Mouse (Mus musculus) cerebellum, adult 18-20 months (tissue): ENCODE data around the gene Tsku.

Source experiments
- DNase-seq, 2 experiments: peaks; one replicate each; pipeline ENCODE4 v3.0.0; 2021

Gene Tsku

GRCm38 (mm10) chr7:98358016-98358415 is 3.1 kb downstream of the Tsku start:
- DNase-seq, result no peak

GRCm38 (mm10) chr7:98357324-98357723 is 3.8 kb downstream of the Tsku start:
- no peak for DNase-seq

GRCm38 (mm10) chr7:98354921-98355310 is 6.2 kb downstream of the Tsku start:
- no peak for DNase-seq

- DNase-seq, result no peak
These were observed 6.8 kb downstream of the Tsku start for GRCm38 (mm10) chr7:98354160-98354920.

- DNase-seq, result no peak
These were observed 7.5 kb downstream of the Tsku start for GRCm38 (mm10) chr7:98353616-98354015.

- no peak for DNase-seq
These were observed 9.6 kb downstream of the Tsku start for GRCm38 (mm10) chr7:98351523-98351922.

GRCm38 (mm10) chr7:98349821-98350220 is 11.3 kb downstream of the Tsku start:
- no peak for DNase-seq

- DNase-seq, result peak; percentile 82 to 90
These were observed 12.0 kb downstream of the Tsku start for GRCm38 (mm10) chr7:98349096-98349495.

- DNase-seq, result peak; percentile 62 to 65
These were observed 13.1 kb downstream of the Tsku start for GRCm38 (mm10) chr7:98348043-98348442.

GRCm38 (mm10) chr7:98347471-98347870 is 13.7 kb downstream of the Tsku start:
- no peak for DNase-seq

- no peak for DNase-seq
These were observed 16.1 kb downstream of the Tsku start for GRCm38 (mm10) chr7:98345036-98345435.

GRCm38 (mm10) chr7:98344361-98344760 is 16.8 kb downstream of the Tsku start:
- peak; percentile 44 to 46 for DNase-seq

GRCm38 (mm10) chr7:98342249-98342648 is 18.9 kb downstream of the Tsku start:
- DNase-seq, result no peak

GRCm38 (mm10) chr7:98341475-98341874 is 19.7 kb downstream of the Tsku start:
- peak; percentile 70 to 71 for DNase-seq

- no peak for DNase-seq
These were observed 20.8 kb downstream of the Tsku start for GRCm38 (mm10) chr7:98340343-98340742.

- no peak for DNase-seq
These were observed 27.1 kb downstream of the Tsku start for GRCm38 (mm10) chr7:98333987-98334386.

GRCm38 (mm10) chr7:98333507-98333906 is 27.6 kb downstream of the Tsku start:
- no peak for DNase-seq

- no peak for DNase-seq
These were observed 28.3 kb downstream of the Tsku start for GRCm38 (mm10) chr7:98332678-98333397.

GRCm38 (mm10) chr7:98331932-98332331 is 29.2 kb downstream of the Tsku start:
- no peak for DNase-seq

GRCm38 (mm10) chr7:98330375-98331002 is 30.6 kb downstream of the Tsku start:
- DNase-seq, result no peak

GRCm38 (mm10) chr7:98329651-98330374 is 31.3 kb downstream of the Tsku start:
- DNase-seq, result no peak

GRCm38 (mm10) chr7:98328311-98328710 is 32.8 kb downstream of the Tsku start:
- DNase-seq, result no peak

GRCm38 (mm10) chr7:98326051-98326450 is 35.1 kb downstream of the Tsku start:
- DNase-seq, result no peak
